Mouse (Mus musculus) bone marrow macrophage, adult 2 months (primary cell): ENCODE data around the gene Cxcl9.

Experiments used
- CTCF ChIP-seq: IDR thresholded peaks from 2 replicates; pipeline ENCODE4 v1.5.1; 2012; ENCODE audit warnings: low read depth, mild to moderate bottlenecking, low read length, moderate library complexity
- POLR2A ChIP-seq: IDR thresholded peaks from 2 replicates; pipeline ENCODE4 v1.6.1; 2012; ENCODE audit warnings: mild to moderate bottlenecking, low read depth, low read length, borderline replicate concordance

GRCm38 (mm10) chr5:92369151-92369994, 41.5 kb upstream of the Cxcl9 start:
- TF ChIP-seq CTCF: no peak
- no peak for TF ChIP-seq POLR2A
